Mouse (Mus musculus): ENCODE measurements around the gene Sptssa. TPM values are rescaled to one million over a fixed set of nuclear protein-coding genes. Genes with fewer than 3 reads are reported as not detected.
A peak's percentile ranks its signal among the peaks of the same experiment; 100 is the strongest.

Sptssa gene
- total RNA-seq (2021), result 10 to 100 TPM; 20.8 to 23.3 TPM
- long read RNA-seq, experiment 1, transcript Sptssa-201 (2 exons, 1,346 nt), result major isoform, 24 of 24 reads
- long read RNA-seq, experiment 1, partial matches to known transcripts, result 0 of 24 reads
- long read RNA-seq, experiment 1, other reads (novel, unspliced or antisense), result 0 of 24 reads
- long read RNA-seq, experiment 2, transcript Sptssa-201 (2 exons, 1,346 nt), result major isoform, 13 of 13 reads
- long read RNA-seq, experiment 2, partial matches to known transcripts, result 0 of 13 reads
- long read RNA-seq, experiment 2, other reads (novel, unspliced or antisense), result 0 of 13 reads

DNA sequence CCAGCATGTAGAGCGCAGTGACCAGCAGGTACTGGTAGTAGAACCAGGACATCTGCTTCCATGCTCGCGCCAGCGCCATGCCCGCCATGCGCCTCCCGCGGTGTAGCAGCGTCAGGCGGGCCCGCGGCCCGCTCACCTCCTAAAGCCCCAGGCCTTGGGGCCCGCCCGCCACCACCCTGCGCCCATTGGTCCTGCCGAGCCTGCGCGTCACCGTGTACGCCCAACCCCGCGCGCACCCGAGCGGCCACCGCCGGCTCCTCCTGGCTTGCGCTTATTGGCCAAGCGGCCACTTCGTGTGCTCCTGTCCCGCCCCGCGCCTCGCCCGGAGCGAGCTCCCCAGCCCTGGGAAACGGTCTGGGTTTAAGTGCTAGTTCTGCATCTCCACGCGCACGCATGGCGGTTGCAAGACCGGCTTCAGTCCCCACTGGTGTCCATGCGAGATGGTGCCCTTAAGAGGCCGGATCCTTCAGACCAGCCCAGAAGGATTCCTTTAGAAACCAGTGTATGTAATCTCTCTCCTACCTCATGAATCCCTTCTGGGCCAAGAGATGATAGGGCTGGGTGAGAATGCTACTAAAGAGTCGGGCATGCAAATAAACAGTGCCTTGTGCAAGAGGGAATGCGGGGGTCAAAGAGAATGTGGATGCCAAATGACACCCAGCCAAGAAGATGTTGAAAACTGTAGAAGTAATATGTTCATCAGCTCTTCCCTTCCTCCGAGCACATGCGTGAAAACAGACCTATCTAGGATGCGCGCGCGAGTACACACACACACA, at the start of gene Sptssa:
Gene Sptssa, minus strand, starts transcription at position 178 of the 776 bp plus-strand sequence.
- DNase-seq (ENCODE audit: extremely low spot score in 1 of 2, low spot score in 2 of 2), result peak; percentile 96
- intact Hi-C loops (cut with DNase I), result loop anchor here (1.0 kb wide), 1 partner anchor 39 kb away; the partner anchor contains the start of gene Eapp
- TF ChIP-seq CTCF (IDR thresholded peaks at IDR 0.05), result peak; percentile 4; the same call in 1 of the 2 replicates
- H3K4me3 ChIP-seq, result peak within 1 kb of the TSS; percentile 78
- peak within 1 kb of the TSS; percentile 88 for H3K27ac ChIP-seq

DNA sequence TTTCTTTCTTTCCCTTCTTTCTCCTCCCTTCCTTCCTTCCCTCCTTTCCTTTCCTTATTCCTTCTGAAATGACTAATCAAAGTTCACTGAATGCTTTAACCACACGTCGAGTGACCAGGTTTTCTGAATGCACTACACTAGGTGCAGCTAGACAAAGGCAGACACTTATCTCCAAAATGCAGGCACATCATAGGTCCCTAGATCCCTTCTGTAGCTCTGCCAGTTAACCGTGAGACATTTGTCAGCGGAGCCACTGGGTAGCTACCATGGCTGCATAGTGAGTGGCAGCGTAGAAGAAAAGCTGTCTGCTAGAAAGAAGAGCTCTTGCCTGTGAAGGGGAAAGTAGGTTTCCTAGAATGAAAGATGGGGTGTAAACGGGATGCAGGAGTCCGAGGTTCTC, 43.0 kb upstream of the Sptssa start:
- DNase-seq (ENCODE audit: extremely low spot score in 1 of 2, low spot score in 2 of 2), result no peak
- H3K27ac ChIP-seq, result no peak overlapping the region
- TF ChIP-seq CTCF (IDR thresholded peaks at IDR 0.05), result no peak
- no peak overlapping the region for H3K4me3 ChIP-seq
- intact Hi-C loops (cut with DNase I), result loop anchor here (5.0 kb wide), 1 partner anchor 308 kb away; no protein-coding TSS in a partner anchor

DNA sequence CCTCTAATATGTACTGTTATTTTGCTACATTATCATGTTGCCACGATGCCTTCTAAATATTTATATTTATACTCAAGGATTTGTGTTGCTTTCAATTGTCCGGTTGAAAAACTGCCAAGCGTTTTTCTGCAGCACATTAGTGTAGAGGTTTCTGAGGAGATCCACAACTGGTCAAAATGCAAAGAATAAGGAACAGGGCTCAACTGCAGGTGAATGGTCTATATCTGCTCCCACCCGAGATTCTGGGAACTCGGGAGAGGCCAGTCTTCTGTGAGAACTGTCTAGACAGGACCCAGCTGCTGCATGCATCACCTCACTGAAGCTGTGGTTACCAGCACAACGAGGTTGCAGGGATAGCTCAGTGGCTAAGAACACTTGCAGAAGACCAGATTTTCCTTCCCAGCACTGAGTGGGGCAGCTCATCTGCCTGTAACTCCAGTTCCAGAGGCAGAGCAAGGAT, 41.4 kb upstream of the Sptssa start:
- no peak overlapping the region for H3K27ac ChIP-seq
- no peak for TF ChIP-seq CTCF (IDR thresholded peaks at IDR 0.05)
- intact Hi-C loops (cut with DNase I), result loop anchor here (5.0 kb wide), 1 partner anchor 309 kb away; no protein-coding TSS in a partner anchor
- DNase-seq (ENCODE audit: extremely low spot score in 1 of 2, low spot score in 2 of 2), result no peak
- H3K4me3 ChIP-seq, result no peak overlapping the region

DNA sequence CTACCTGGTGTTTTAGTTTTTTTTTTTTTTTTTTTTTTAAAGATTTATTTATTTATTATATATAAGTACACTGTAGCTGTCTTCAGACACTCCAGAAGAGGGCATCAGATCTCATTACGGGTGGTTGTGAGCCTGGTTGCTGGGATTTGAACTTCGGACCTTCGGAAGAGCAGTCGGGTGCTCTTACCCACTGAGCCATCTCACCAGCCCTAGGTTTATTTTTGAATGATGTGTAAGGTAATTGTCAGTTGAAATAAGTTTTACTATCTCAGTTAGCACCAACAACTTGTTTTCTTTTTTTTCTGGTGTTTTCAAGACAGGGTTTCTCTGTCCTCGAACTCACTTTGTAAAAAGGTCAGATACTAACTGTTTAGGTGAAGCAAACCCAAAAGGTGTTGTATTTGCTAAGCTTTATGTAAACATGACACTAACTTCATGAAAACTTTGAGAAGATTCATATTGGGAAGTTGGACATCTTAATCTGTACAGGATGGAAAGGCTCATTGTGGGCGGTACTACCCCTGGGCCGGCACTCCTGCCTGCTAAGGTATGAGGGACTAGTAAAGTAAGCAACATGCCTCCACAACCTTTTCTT, 40.7 kb upstream of the Sptssa start:
- TF ChIP-seq CTCF (IDR thresholded peaks at IDR 0.05), result peak; percentile 27
- intact Hi-C loops (cut with DNase I), result loop anchor here (5.0 kb wide), 1 partner anchor 310 kb away; no protein-coding TSS in a partner anchor
- Histone ChIP-seq H3K4me3 (no peak overlapping the region), H3K27ac (no peak overlapping the region)
- no peak for DNase-seq (ENCODE audit: extremely low spot score in 1 of 2, low spot score in 2 of 2)

DNA sequence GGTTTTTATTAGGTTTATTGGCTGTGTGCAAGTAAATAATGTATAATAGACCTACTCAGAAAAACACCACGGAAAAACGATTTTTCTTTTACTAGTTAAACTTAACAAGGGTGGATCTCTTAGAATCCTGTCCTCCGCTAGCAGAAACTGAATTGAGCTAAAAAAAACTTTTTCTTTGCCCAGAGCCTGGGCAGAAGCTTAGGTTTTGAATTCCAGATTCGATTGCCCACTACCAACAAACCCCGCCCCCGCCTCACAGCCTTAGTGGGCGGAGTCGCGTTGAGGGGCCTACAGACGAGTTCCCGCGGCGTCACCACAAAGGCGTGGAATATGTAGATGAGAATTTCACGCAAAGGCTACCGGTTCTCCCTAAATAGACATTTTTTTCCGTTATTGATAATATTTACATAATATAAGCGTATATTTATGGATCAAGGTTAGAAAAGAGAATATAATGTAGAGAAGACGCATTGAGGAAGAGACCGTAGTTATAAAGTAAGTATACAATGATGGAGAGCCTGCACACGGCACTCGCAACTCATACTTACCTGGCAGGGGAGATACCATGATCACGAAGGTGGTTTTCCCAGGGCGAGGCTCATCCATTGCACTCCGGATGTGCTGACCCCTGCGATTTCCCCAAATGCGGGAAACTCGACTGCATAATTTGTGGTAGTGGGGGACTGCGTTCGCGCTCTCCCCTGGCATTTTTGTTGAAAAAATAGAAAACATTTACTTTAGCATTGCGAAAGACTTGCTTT, 40.0 kb upstream of the Sptssa start:
- TF ChIP-seq CTCF (IDR thresholded peaks at IDR 0.05), result no peak
- Histone ChIP-seq H3K27ac (peak overlapping the region; percentile 98), H3K4me3 (peak overlapping the region; percentile 98)
- intact Hi-C loops (cut with DNase I), result loop anchor here (5.0 kb wide), 1 partner anchor 311 kb away; no protein-coding TSS in a partner anchor
- peak; percentile 88 to 90 for DNase-seq (ENCODE audit: extremely low spot score in 1 of 2, low spot score in 2 of 2)

DNA sequence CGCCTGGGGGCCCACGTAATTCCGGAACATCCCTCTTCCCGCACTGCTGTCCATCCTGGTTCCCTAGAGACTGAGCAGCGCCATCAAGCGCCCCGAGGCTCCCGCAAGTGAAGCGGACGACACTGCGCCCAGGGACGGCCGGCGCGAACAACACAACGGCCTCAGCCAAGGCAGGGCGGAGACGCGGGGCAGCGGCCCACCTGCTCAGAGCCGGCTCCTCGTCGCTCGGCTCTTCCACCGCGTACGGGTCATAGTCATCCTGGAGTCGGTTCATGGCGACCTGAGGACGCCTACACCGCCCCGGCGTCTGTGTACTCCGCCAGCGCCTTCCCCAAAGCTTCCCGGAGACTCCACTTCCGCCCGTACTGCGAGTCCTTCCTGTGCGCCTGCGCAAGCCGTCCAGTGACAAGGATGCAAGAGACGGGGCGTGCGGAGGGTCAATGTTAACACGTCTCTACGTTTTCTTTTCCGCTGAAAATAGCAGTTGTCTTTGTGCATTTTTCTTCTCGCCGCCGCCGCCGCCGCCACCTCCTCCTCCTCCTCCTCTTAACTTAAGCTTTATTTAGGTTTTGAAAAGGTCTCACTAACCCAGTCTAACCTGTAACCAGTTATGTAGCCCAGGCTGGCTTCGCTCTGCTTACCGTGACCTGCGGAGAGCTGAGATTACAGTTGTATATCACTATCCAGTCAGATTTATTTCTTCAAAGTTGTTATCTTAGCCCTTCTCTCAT, 39.3 kb upstream of the Sptssa start, which contains the start of gene Eapp:
Gene Eapp, minus strand, starts transcription at position 387 of the 731 bp plus-strand sequence.
- no peak; the same call in 1 of the 2 replicates for TF ChIP-seq CTCF (IDR thresholded peaks at IDR 0.05)
- intact Hi-C loops (cut with DNase I), result loop anchor here (1.0 to 5.0 kb wide), 2 partner anchors 39 to 312 kb away; partner anchors contain the start of gene Sptssa

DNA sequence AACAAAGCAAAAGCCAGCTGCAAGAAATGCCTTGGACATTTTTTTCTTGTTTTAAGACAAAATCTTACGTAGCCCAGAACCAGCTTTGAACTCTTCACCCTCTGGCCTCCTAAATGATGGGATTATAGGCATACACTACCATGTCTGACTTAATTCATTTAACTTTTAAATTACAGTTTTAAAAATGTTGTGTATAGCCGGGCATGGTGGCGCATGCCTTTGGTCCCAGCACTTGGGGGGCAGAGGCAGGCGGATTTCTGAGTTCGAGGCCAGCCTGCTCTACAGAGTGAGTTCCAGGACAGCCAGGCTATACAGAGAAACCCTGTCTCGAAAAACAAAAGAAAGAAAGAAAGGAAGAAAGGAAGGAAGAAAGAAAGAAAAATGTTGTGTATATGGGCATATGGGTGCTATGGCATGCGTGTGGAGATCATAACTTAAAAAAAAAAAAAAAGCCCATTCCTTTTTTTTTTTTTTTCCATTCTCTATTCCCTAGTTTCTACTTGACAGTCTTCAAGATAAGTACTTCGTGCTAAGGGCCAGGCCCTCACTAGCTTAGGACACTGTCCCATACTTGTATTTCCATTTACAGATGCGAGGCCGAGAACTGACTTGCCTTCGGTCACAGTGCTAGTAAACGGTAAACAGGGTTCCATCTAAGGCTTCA, 38.6 kb upstream of the Sptssa start:
- no peak for DNase-seq (ENCODE audit: extremely low spot score in 1 of 2, low spot score in 2 of 2)
- intact Hi-C loops (cut with DNase I), result loop anchor here (1.0 to 5.0 kb wide), 2 partner anchors 39 to 312 kb away; partner anchors contain the start of gene Sptssa
- no peak for TF ChIP-seq CTCF (IDR thresholded peaks at IDR 0.05)
- H3K27ac ChIP-seq, result peak overlapping the region; percentile 98
- peak overlapping the region; percentile 98 for H3K4me3 ChIP-seq

More for the DNA sequence above, 39.3 kb upstream of the Sptssa start, which contains the start of gene Eapp:
- H3K4me3 ChIP-seq, result peak within 1 kb of the TSS; percentile 98
- H3K27ac ChIP-seq, result peak within 1 kb of the TSS; percentile 98
- DNase-seq (ENCODE audit: extremely low spot score in 1 of 2, low spot score in 2 of 2), result peak; percentile 95 to 96

DNA sequence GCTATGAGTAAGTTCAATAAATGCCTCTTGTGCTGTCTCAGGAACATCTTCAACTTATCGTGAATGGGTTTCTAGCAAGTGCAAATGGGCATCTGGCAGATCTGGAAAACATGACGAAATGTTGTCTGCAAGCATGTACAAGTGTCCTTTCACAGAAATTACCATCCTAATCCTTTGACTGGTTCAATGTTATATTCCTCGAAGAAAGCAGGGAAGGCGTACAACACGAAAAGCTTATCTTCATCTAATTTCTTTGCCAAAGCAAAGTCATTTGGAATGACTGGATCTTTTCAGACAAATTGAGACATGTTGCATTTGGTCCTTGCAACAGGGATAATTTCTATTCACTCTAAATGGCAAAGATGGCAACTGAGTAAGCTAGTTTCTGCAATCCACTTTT, 32.7 kb upstream of the Sptssa start:
- intact Hi-C loops (cut with DNase I), result no loop called here
- no peak for DNase-seq (ENCODE audit: extremely low spot score in 1 of 2, low spot score in 2 of 2)

DNA sequence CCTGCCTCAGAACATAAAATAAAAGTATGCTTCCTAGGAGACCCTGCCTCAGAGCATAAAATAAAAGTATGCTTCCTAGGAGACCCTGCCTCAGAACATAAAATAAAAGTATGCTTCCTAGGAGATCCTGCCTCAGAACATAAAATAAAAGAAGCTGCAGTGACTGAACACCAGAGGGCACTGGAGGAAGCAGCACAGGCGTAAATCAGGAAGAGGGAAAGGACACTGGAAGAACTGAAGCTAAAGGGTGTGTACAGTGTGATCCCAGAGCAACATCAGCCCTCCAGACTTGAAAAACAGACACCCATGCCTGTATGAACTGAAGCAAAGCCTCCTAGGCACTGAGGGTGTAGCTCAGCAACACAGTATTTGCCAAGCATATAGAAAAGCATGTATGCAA, 26.8 kb upstream of the Sptssa start:
- Histone ChIP-seq H3K27ac (no peak overlapping the region), H3K4me3 (no peak overlapping the region)
- intact Hi-C loops (cut with DNase I), result no loop called here
- TF ChIP-seq CTCF (IDR thresholded peaks at IDR 0.05), result peak; percentile 51
- DNase-seq (ENCODE audit: extremely low spot score in 1 of 2, low spot score in 2 of 2), result no peak

More for the DNA sequence above, 32.7 kb upstream of the Sptssa start:
- no peak for TF ChIP-seq CTCF (IDR thresholded peaks at IDR 0.05)
- Histone ChIP-seq H3K4me3 (no peak overlapping the region), H3K27ac (no peak overlapping the region)

DNA sequence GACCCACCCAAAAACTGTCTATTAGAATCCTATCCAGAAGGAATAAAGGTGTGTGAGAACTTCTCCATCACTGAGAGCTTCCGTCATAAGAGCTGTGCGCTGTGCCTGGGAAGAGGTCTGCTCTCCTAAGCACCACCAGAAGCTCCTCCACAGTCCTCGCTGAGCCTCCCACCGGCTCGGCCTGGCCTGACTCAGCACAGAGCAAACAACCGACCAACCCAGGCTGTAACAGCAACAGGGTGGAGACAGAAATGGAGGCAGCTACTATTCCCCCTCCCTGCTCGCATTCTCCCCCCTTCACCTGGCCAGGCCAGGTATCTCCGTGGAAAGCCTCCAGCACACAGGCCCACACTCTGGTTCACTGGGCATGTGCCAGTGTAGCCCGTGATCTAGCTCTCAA, 20.3 kb upstream of the Sptssa start:
- DNase-seq (ENCODE audit: extremely low spot score in 1 of 2, low spot score in 2 of 2), result no peak
- no peak for TF ChIP-seq CTCF (IDR thresholded peaks at IDR 0.05)
- intact Hi-C loops (cut with DNase I), result no loop called here
- H3K4me3 ChIP-seq, result no peak overlapping the region
- no peak overlapping the region for H3K27ac ChIP-seq
